Mouse (Mus musculus): ENCODE measurements at regions not wholly inside any gene's neighbourhood (a gene's known extent, or its start where the extent isn't known, plus 50 kb on each side); places are given as distances from the start of the nearest gene placed in this dataset.
"Not testable (repeated sequence)": the region's sequence is repeated elsewhere in the genome, so short reads cannot be mapped to it uniquely, and the experiment has no call there.

DNA sequence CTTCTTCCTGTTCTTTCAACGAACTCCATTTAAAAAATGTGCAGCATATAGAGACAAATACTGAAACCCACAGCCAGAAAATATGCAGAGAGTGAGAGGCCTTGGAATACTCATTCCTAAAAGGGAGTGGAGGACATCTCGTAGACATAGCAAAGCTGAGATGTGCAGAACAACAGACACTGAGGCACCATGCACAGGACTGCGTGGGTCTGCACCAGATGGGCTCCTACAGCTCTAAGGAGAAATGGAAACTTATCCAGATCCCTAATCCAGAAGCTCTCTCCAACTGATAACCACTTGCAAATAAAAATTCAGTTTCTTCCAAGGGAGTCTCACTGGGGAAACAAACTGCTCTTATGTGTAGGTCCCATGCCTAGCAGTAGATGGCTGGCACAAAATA is 101.6 kb downstream of the Slc25a24 start:
- no peak for TF ChIP-seq CTCF (conservative IDR thresholded peaks at IDR 0.05)
- no peak overlapping the region for H3K4me3 ChIP-seq
- H3K27ac ChIP-seq: no peak overlapping the region
- DNase-seq (ENCODE audit: low spot score in 2 of 2): peak; percentile 13 to 52

DNA sequence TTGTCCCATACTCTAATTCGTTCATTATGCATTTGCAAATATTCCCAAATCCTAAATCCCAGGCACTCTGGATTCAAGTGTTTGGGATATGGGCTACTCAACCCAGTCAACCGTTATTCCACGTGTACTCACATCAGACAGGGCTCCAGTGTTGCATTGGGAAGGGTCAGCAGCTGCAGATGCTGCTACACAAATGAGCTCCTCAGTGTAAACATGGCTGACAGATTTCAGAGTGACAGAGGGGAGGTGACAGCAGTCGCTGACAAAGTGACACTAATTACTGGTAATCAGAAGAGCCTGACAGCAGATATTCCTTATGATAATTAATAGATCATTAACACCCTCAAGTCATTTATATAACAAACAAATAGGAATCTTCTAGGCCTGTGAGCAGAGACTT is 106.2 kb upstream of the Vav3 start:
- DNase-seq (ENCODE audit: low spot score in 2 of 2): no peak
- H3K27ac ChIP-seq: no peak overlapping the region
- no peak for TF ChIP-seq CTCF (conservative IDR thresholded peaks at IDR 0.05)
- H3K4me3 ChIP-seq: no peak overlapping the region

DNA sequence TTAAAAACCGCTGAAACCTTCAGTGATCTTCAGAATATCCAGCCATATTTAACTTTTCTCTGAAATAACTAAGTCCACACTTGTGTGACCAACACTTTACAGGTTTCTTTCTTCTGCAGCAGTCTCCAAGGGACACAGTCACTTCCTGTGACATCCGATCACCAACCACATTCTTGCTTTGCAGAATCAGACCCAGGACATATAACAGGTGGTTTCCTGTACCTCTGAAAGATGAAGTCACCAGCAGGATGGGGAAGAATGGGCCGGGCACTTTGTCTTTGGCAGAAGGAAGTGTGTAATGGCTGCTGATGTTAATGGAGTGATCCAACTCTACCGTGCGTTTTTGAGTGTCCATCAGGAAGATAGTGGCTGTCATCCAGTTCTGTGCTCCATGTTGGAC is 103.5 kb upstream of the Vav3 start:
- Histone ChIP-seq H3K4me3 (no peak overlapping the region), H3K27ac (no peak overlapping the region)
- no peak for TF ChIP-seq CTCF (conservative IDR thresholded peaks at IDR 0.05)
- DNase-seq (ENCODE audit: low spot score in 2 of 2): no peak

DNA sequence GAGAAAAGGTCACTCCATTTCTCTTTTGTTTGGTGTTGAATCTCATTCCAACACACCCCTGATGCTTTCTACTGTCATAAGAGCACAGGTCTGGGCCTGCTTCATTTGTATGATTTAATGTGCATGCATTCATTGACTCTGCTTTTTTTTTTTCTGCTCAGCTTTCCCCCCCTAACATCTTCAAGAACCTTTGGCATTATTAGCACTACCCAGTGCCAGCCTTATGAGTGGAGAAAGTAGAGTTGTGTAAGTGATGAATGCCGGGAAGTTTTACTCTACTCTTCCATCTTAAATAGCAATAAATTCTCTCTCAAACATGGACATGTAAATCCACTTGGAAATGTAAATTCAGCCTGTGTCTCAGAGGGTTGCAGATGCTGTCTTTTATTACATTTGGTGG is 97.0 kb upstream of the Vav3 start:
- no peak for DNase-seq (ENCODE audit: low spot score in 2 of 2)
- Histone ChIP-seq H3K4me3 (no peak overlapping the region), H3K27ac (no peak overlapping the region)
- no peak for TF ChIP-seq CTCF (conservative IDR thresholded peaks at IDR 0.05)

DNA sequence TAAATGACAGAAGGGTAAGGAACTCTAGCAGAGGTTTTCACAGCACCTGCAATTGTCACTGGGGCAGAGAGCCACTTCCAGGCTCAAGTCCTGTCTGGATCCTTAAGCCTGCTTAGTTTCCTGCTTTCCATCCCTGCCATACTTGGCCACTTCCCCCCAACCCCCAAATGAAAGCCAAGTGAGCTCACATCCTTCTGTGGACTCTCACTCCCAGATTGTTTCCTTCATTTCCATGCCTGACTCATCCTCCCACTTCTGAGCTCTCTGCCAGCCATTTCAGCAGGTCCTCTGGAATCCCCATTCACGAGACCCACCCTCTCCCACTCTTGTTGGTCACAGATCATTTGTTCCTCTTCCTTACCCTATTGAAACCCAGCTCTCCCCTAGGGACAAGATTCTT is 91.7 kb upstream of the Vav3 start:
- no peak for TF ChIP-seq CTCF (conservative IDR thresholded peaks at IDR 0.05)
- Histone ChIP-seq H3K4me3 (no peak overlapping the region), H3K27ac (no peak overlapping the region)
- peak in 1 of 2 experiments; percentile 29 for DNase-seq (ENCODE audit: low spot score in 2 of 2)

DNA sequence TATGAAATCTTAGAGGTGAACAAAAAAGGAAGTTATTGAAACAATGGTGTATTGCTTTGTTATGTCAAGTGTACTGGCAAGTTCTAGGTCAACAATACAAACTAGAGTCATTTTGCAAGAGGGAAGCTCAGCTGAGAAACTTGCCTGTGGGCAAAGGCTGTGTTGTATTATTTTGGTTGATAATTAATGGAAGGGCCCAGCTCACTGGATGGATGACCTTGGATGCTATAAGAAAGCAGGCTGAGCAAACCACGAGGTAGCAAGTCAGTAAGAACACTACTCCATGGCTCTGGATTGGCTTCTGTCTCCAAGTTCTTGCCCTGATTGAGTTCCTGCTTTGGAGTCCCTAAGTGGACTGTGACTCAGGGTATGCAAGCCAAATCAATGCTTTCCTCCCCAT is 91.1 kb upstream of the Vav3 start:
- Histone ChIP-seq H3K4me3 (no peak overlapping the region), H3K27ac (no peak overlapping the region)
- DNase-seq (ENCODE audit: low spot score in 2 of 2): no peak
- TF ChIP-seq CTCF (conservative IDR thresholded peaks at IDR 0.05): no peak

DNA sequence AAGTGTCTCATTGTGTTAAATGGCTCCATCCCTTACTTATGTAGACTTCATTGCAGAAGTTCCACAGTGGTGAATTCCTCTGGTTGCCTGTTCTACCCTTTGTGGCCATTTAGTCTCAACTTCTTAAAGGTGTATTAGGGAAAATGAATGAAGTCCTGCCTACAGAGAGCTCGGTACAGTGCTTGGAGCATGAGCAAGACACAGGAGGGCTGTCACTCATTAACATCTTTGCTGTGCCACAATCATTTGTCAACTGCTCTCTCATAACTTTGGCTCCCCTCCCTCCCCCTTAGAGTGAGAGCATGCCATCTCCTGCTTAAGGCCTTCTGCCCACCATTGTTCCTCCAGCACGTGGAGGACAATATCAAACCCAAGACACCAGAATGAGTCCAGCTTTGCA is 90.5 kb upstream of the Vav3 start:
- no peak overlapping the region for H3K27ac ChIP-seq
- TF ChIP-seq CTCF (conservative IDR thresholded peaks at IDR 0.05): no peak
- DNase-seq (ENCODE audit: low spot score in 2 of 2): no peak

DNA sequence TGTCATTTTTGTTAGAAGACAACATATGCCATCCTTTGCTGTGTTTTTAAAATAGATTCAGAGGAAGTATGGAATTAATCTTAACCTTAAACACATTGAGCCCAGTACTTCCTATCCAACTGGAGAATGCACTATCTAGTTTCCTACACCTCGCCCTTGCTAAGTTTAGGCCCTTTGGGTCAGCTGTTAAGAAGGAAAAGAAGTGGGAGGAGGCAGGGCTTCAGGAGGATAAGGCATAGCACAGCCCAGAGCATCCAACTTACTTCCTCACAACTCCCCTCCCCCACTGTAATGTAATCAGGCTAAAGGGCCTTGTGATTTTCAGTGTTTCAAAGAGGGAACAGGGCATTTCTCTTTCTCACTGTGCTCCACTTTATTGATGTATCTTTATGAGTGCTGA is 88.7 kb upstream of the Vav3 start:
- Histone ChIP-seq H3K4me3 (no peak overlapping the region), H3K27ac (no peak overlapping the region)
- DNase-seq (ENCODE audit: low spot score in 2 of 2): no peak
- TF ChIP-seq CTCF (conservative IDR thresholded peaks at IDR 0.05): no peak

More for the DNA sequence above, 90.5 kb upstream of the Vav3 start:
- no peak overlapping the region for H3K4me3 ChIP-seq

DNA sequence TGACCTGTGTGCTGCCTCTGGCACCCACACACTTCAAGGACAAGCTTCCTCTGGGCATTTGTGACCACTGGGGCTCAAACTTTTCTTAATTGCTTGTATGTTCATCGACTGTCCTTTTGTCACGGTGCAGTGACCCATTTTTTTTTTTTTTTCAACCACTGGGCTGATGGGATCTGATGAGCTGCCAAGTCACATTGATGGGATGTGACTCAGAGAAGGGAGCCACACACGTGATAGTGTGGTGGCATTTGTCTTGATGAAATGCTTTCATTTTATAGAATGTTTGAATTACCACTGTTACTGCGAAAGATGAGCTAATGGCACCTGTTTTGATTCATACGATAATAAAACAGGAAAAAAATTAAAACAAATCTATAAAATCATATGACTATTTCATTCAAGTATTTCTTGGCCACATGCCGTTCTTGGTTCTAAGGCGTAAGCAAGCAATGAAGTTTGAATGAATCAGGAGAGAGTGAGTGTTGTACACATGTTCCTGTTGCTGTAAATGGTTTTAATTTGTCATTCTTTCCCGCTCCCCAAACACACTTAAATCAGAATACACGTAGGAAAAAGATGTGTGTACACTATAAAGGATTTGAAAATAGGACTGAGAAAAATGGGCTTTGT is 86.3 kb upstream of the Vav3 start:
- DNase-seq (ENCODE audit: low spot score in 2 of 2): no peak
- Histone ChIP-seq H3K4me3 (no peak overlapping the region), H3K27ac (no peak overlapping the region)
- no peak for TF ChIP-seq CTCF (conservative IDR thresholded peaks at IDR 0.05)

DNA sequence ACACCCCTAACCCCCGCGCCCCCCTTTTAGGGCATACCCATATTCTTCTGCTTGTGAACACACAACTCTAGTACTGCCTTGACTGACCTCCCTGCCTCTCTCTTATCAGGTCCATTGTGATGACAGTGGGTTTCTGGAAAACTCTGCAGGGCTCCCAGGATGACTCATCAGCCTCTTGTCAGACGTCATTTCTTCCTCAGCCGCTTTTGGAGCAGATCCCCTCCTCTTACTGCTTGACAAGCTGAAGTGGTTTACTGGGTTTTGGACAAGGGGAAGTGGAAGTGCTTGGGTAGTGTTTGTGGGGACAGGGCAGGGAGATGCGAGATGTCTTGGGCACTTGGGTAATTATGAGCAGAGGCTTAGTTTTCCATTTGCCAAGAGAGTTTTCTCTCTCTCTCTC is 85.5 kb upstream of the Vav3 start:
- Histone ChIP-seq H3K27ac (no peak overlapping the region), H3K4me3 (no peak overlapping the region)
- no peak for DNase-seq (ENCODE audit: low spot score in 2 of 2)
- no peak for TF ChIP-seq CTCF (conservative IDR thresholded peaks at IDR 0.05)

DNA sequence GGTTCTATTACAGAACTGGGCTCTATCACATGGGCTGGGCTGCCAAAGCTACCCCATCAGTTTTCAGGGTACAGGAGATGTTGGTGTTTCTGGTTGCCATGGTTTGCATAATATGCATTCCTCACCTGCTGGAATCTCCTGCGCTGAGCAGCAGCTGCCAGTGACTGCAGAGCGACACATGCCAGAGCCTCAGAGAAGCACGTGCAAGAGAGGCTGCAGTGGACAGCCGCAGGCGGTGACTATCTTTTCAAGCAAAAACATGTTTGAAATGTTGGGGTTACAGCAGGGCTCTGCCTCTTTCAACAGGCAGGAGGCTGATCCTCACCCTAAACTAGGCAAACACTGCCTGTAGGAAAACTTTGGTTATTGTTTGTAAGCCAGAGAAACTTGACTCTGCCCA is 83.7 kb upstream of the Vav3 start:
- no peak overlapping the region for H3K4me3 ChIP-seq
- DNase-seq (ENCODE audit: low spot score in 2 of 2): no peak
- no peak for TF ChIP-seq CTCF (conservative IDR thresholded peaks at IDR 0.05)
- H3K27ac ChIP-seq: no peak overlapping the region

DNA sequence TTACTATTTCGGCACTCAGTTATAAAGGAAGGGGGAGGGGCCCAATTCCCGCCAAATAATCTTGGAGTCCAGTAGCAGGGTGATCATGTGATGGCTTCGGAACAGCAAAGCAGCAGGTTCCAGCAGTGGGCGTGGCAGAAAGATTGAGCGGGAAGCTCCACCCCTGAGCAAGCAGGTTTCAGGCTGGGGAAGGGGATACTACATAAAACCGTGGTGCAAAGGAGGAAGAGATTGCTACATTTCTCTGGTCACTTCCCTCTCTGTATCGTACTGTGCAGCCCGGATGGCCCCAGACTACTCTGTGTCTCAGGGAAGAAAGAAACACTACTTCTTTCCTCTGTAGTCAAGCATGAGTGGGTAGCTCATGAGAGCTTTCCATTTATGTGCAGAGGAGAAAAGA is 73.5 kb upstream of the Vav3 start:
- DNase-seq (ENCODE audit: low spot score in 2 of 2); H3K4me3 ChIP-seq; H3K27ac ChIP-seq: not testable (repeated sequence)

DNA sequence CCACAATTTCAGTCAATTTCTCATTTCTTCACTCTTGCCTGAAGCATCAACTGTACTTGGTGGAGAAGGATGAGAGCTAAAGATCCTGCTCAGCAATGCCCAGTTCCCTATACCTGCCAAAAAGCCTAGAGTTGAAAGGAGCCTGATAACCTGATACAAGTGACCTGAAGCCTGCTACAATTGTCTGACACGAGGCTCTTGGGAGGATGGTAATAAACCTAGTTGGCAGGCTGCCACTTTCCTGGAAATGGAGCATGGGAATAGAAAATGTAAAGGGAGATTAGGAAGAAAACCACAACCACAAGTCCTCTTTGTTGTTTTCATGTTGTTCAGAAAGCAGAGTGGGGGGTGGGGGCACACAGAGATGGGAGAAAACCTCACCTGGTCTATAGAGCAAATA is 69.7 kb upstream of the Vav3 start:
- no peak for DNase-seq (ENCODE audit: low spot score in 2 of 2)
- no peak overlapping the region for H3K27ac ChIP-seq
- no peak for TF ChIP-seq CTCF (conservative IDR thresholded peaks at IDR 0.05)
- no peak overlapping the region for H3K4me3 ChIP-seq

DNA sequence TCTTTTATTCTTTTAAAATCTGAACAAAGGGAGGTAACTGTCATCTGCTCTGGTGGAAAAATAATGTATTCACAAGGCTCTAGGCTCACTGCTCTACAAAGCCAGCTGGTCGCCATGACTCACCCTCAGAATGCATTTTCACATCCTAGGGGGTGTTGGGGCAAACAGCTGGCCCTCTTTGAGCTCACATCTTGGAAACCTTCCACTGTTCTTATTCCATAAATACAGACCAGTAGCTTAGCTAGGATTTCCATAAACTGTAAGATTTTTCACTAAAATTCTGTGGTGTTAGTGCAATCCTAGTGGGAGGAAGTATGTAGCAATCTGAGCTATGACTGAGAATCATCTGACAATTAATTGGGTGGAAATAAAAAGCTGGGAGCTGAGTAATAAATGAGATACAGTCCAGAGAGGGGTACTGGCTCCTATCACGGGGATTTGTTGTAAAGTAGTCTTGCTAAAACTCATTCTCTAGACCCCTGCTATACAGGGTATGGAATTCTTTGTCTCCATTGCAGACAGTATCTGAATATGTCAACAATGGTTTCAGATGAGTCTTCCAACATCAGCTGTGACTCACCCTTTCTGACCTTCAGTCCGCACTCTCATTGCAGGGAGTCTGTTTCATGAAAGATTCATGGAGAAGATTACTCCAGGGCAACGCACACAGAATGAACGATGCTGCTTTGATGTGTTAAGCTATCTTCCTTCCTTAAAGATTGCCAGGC is 67.2 kb upstream of the Vav3 start:
- Histone ChIP-seq H3K4me3 (no peak overlapping the region), H3K27ac (peak overlapping the region; percentile 79)
- peak; percentile 57 to 74 for DNase-seq (ENCODE audit: low spot score in 2 of 2)
- peak; percentile 59 for TF ChIP-seq CTCF (conservative IDR thresholded peaks at IDR 0.05)

All from layer of hippocampus, adult 2 months (tissue).